Mouse (Mus musculus) CD4-positive helper T cell, adult 2 months (primary cell): Measurements from ENCODE around the gene Ogg1.
"Not testable (repeated sequence)": the region's sequence is repeated elsewhere in the genome, so short reads cannot be mapped to it uniquely, and the experiment has no call there.

Experiments
- DNase-seq: peaks from one replicate; pipeline ENCODE4 v3.0.0-alpha.2; 2012; ENCODE audit warnings: low read depth, missing footprints, low spot score

Gene Ogg1

GRCm38 (mm10) chr6:113331721-113332120 lies 4.9 kb downstream of the Ogg1 start:
- no peak for DNase-seq

- DNase-seq, result not testable (repeated sequence)
Measured at GRCm38 (mm10) chr6:113332734-113333133, 6.0 kb downstream of the Ogg1 start.

- DNase-seq, result no peak
Measured at GRCm38 (mm10) chr6:113333137-113333950, 6.6 kb downstream of the Ogg1 start.

GRCm38 (mm10) chr6:113334216-113334615 lies 7.4 kb downstream of the Ogg1 start:
- no peak for DNase-seq

GRCm38 (mm10) chr6:113336852-113337620 lies 10.3 kb downstream of the Ogg1 start:
- no peak for DNase-seq

- no peak for DNase-seq
Measured at GRCm38 (mm10) chr6:113341574-113341973, 14.8 kb downstream of the Ogg1 start.

GRCm38 (mm10) chr6:113342297-113342696 lies 15.5 kb downstream of the Ogg1 start:
- DNase-seq, result no peak

- no peak for DNase-seq
Measured at GRCm38 (mm10) chr6:113343177-113344092, 16.7 kb downstream of the Ogg1 start, which contains the start of gene Camk1. Gene Camk1 (minus strand): TSS chr6:113343984.

GRCm38 (mm10) chr6:113344321-113344720 lies 17.5 kb downstream of the Ogg1 start:
- DNase-seq, result no peak

GRCm38 (mm10) chr6:113346897-113347296 lies 20.1 kb downstream of the Ogg1 start:
- no peak for DNase-seq

GRCm38 (mm10) chr6:113350538-113350937 lies 23.8 kb downstream of the Ogg1 start:
- no peak for DNase-seq

GRCm38 (mm10) chr6:113351161-113351560 lies 24.4 kb downstream of the Ogg1 start:
- no peak for DNase-seq

- no peak for DNase-seq
Measured at GRCm38 (mm10) chr6:113351653-113352052, 24.9 kb downstream of the Ogg1 start.

- DNase-seq, result no peak
Measured at GRCm38 (mm10) chr6:113352820-113353219, 26.0 kb downstream of the Ogg1 start.

GRCm38 (mm10) chr6:113353696-113354095 lies 26.9 kb downstream of the Ogg1 start:
- no peak for DNase-seq

- no peak for DNase-seq
Measured at GRCm38 (mm10) chr6:113361476-113361875, 34.7 kb downstream of the Ogg1 start.

GRCm38 (mm10) chr6:113362241-113362640 lies 35.5 kb downstream of the Ogg1 start:
- DNase-seq, result no peak

- no peak for DNase-seq
Measured at GRCm38 (mm10) chr6:113364518-113365135, 37.9 kb downstream of the Ogg1 start.

GRCm38 (mm10) chr6:113366639-113367038 lies 39.9 kb downstream of the Ogg1 start:
- no peak for DNase-seq

- DNase-seq, result no peak
Measured at GRCm38 (mm10) chr6:113367574-113367973, 40.8 kb downstream of the Ogg1 start.

- no peak for DNase-seq
Measured at GRCm38 (mm10) chr6:113368124-113368523, 41.4 kb downstream of the Ogg1 start.
